9 mouse cellular contexts compared by ENCODE assay signal in genomic region chrX:153500047-153500345, GRCm38 (mm10). TPM values are rescaled to one million over a fixed set of nuclear protein-coding genes. Genes with fewer than 3 reads are reported as not detected.
DNase-seq lines count a peak whose midpoint lies in the region; ATAC-seq and TF ChIP-seq lines count a peak whose summit lies in the region.
"Had no signal": no experiment of that assay in that cellular context is flagged by ENCODE, and none has a peak within 500 bp of the region (broad histone marks: within the 10 kb centered on the region; RNA-seq: fewer than 3 reads in every experiment).

No protein-coding gene starts in this region.

- peak overlapping the region; percentile 65 for H3K4me2 ChIP-seq in lung, embryonic 16.5 days (ENCODE audit: low read depth, low read length)
- H3K4me2 ChIP-seq in forebrain, embryonic 15.5 days (replicated peaks), result peak overlapping the region; percentile 59
- H3K4me2 ChIP-seq in limb, embryonic 12.5 days, result peak overlapping the region; percentile 76

- no peak for TF ChIP-seq CTCF in small intestine, adult 2 months (IDR thresholded peaks at IDR 0.05; ENCODE audit: extremely low read depth, insufficient read length, insufficient replicate concordance, low read depth, low read length)

- H3K9ac ChIP-seq in lung, embryonic 16.5 days (ENCODE audit: low read length), result peak overlapping the region; percentile 85
- H3K9ac ChIP-seq in forebrain, embryonic 15.5 days (replicated peaks), result peak overlapping the region; percentile 87
- peak overlapping the region; percentile 83 for H3K9ac ChIP-seq in limb, embryonic 12.5 days (replicated peaks)

- no peaks in the 10 kb centered on the region for H3K27me3 ChIP-seq in lung, embryonic 16.5 days (ENCODE audit: control insufficient read depth, insufficient read depth, low read depth, low read length)
- H3K27me3 ChIP-seq in forebrain, embryonic 15.5 days, result no peaks in the 10 kb centered on the region
- no peaks in the 10 kb centered on the region; the same call in 1 of the 2 replicates for H3K27me3 ChIP-seq in limb, embryonic 12.5 days
- H3K27me3 ChIP-seq in small intestine, adult 2 months (ENCODE audit: control insufficient read depth, insufficient read depth, low read length), result no peaks in the 10 kb centered on the region

- WGBS in lung, embryonic 16.5 days, result 24% methylated on average over 12 of the region's 12 CpGs
- WGBS in forebrain, embryonic 15.5 days, result 17% methylated on average over 12 of the region's 12 CpGs
- WGBS in limb, embryonic 12.5 days, result 16% methylated on average over 12 of the region's 12 CpGs
- 69% methylated on average over 12 of the region's 12 CpGs for WGBS in small intestine, adult 2 months

- no peak for ATAC-seq in lung, embryonic 16.5 days (ENCODE audit: low read depth)
- ATAC-seq in forebrain, embryonic 15.5 days (replicated peaks), result no peak
- no peak for ATAC-seq in limb, embryonic 12.5 days (ENCODE audit: insufficient number of reproducible peaks, insufficient read depth, low FRiP score, low TSS enrichment, low read depth)

- no peaks in the 10 kb centered on the region for H3K36me3 ChIP-seq in lung, embryonic 16.5 days (ENCODE audit: control insufficient read depth, insufficient read depth, low read length)
- no peaks in the 10 kb centered on the region for H3K36me3 ChIP-seq in forebrain, embryonic 15.5 days
- no peaks in the 10 kb centered on the region for H3K36me3 ChIP-seq in limb, embryonic 12.5 days
- no peaks in the 10 kb centered on the region; the same call in 1 of the 2 replicates for H3K36me3 ChIP-seq in small intestine, adult 2 months (ENCODE audit: control insufficient read depth, insufficient read depth, low read length)

- TF ChIP-seq POLR2A in small intestine, adult 2 months (IDR thresholded peaks at IDR 0.05; ENCODE audit: low read depth, low read length), result no peak

- peak overlapping the region; percentile 13; the same call in 1 of the 2 replicates for H3K27ac ChIP-seq in lung, embryonic 16.5 days (ENCODE audit: low read length)
- peak overlapping the region; percentile 97 for H3K27ac ChIP-seq in forebrain, embryonic 15.5 days (replicated peaks)
- H3K27ac ChIP-seq in limb, embryonic 12.5 days, result peak overlapping the region; percentile 73
- no peak overlapping the region for H3K27ac ChIP-seq in small intestine, adult 2 months (ENCODE audit: insufficient read depth, low read depth, low read length)

- DNase-seq in adrenal gland, postnatal 14 days, result peak; percentile 5
- no peak for DNase-seq in adrenal gland, adult 2 months
- no peak for DNase-seq in lung, postnatal 25 days (ENCODE audit: low spot score)
- DNase-seq in spleen, postnatal 14 days (ENCODE audit: low spot score in 2 of 2), result no peak

- no peaks in the 10 kb centered on the region for H3K4me1 ChIP-seq in lung, embryonic 16.5 days (replicated peaks; ENCODE audit: control insufficient read depth, insufficient read depth, low read length)
- peaks cover 9% of the 10 kb centered on the region; the same call in 1 of the 2 replicates for H3K4me1 ChIP-seq in forebrain, embryonic 15.5 days
- H3K4me1 ChIP-seq in limb, embryonic 12.5 days (replicated peaks), result 0 out of 2 replicates have a peak, but pooled peaks cover 4% of the 10 kb centered on the region
- peaks cover 5% of the 10 kb centered on the region; the same call in 1 of the 2 replicates for H3K4me1 ChIP-seq in small intestine, adult 2 months (ENCODE audit: control insufficient read depth, insufficient read depth, insufficient read length, low read length)

- H3K4me3 ChIP-seq in lung, embryonic 16.5 days (ENCODE audit: low read length), result peak overlapping the region; percentile 62
- H3K4me3 ChIP-seq in forebrain, embryonic 15.5 days, result peak overlapping the region; percentile 69
- H3K4me3 ChIP-seq in limb, embryonic 12.5 days (replicated peaks), result peak overlapping the region; percentile 59
- H3K4me3 ChIP-seq in small intestine, adult 2 months (ENCODE audit: low read depth, low read length), result peak overlapping the region; percentile 100

- H3K9me3 ChIP-seq in lung, embryonic 16.5 days (ENCODE audit: control insufficient read depth, low read length), result peaks cover 3% of the 10 kb centered on the region; the same call in 1 of the 2 replicates
- H3K9me3 ChIP-seq in forebrain, embryonic 15.5 days, result no peaks in the 10 kb centered on the region
- no peaks in the 10 kb centered on the region for H3K9me3 ChIP-seq in limb, embryonic 12.5 days

RNA-seq across cellular contexts. Expression of gene Ubqln2, which starts 2.0 kb away (rescaled TPM):
- total RNA-seq in adrenal gland, postnatal 14 days (2021), result 55.7 and 58.6 TPM in 2 replicates
- 10 to 100 TPM; 57.8 to 63.3 TPM for total RNA-seq in adrenal gland, adult 2 months (2021)
- polyA plus RNA-seq in adrenal gland, adult 2 months (2012; rRNA removed), result 87.9 and 137 TPM in 2 replicates
- 14.5 and 16.3 TPM in 2 replicates for polyA plus RNA-seq in lung, embryonic 16.5 days (2015; fragmentation: Nextera tagmentation; extraction: Ambion mirVana)
- 44.4 and 44.8 TPM in 2 replicates for polyA plus RNA-seq in forebrain, embryonic 15.5 days (2015; fragmentation: Nextera tagmentation; extraction: Ambion mirVana)
- polyA plus RNA-seq in limb, embryonic 12.5 days (2016; fragmentation: Nextera tagmentation; extraction: Ambion mirVana), result 27.3 and 32.8 TPM in 2 replicates
- 12.3 and 17.5 TPM in 2 replicates for polyA plus RNA-seq in small intestine, adult 2 months (2012; rRNA removed)

RNA-seq across cellular contexts. Expression of gene Cypt3, which starts 58.4 kb away (rescaled TPM):
- not detected in 2 replicates for total RNA-seq in adrenal gland, postnatal 14 days (2021)
- not detected for total RNA-seq in adrenal gland, adult 2 months (2021)
- polyA plus RNA-seq in adrenal gland, adult 2 months (2012; rRNA removed), result not detected in 2 replicates
- not detected in 2 replicates for polyA plus RNA-seq in lung, embryonic 16.5 days (2015; fragmentation: Nextera tagmentation; extraction: Ambion mirVana)
- not detected in 2 replicates for polyA plus RNA-seq in forebrain, embryonic 15.5 days (2015; fragmentation: Nextera tagmentation; extraction: Ambion mirVana)
- polyA plus RNA-seq in limb, embryonic 12.5 days (2016; fragmentation: Nextera tagmentation; extraction: Ambion mirVana), result not detected in 2 replicates
- polyA plus RNA-seq in small intestine, adult 2 months (2012; rRNA removed), result not detected in 2 replicates
- polyA plus RNA-seq: frontal cortex, adult 2 months had no signal
